Mouse (Mus musculus) liver, adult 2 months (tissue): ENCODE results near the gene Rarres2. TPM values are rescaled to one million over a fixed set of nuclear protein-coding genes. Genes with fewer than 3 reads are reported as not detected.

Source experiments
- DNase-seq: peaks from one replicate; pipeline ENCODE4 v3.0.0-alpha.2; 2011; ENCODE audit warnings: low read depth, low spot score; ENCODE audit errors: extremely low read depth
- H3K27ac ChIP-seq: fragments of 200-500 bp; replicated peaks from 2 replicates; pipeline ENCODE4 v1.5.1; 2012; ENCODE audit warnings: low read depth, mild to moderate bottlenecking, control low read depth, inconsistent platforms, low read length; ENCODE audit not compliant: insufficient read depth
- H3K27me3 ChIP-seq: fragments of 200-500 bp; 2 replicates; pipeline ENCODE4 v1.6.1; 2012; ENCODE audit warnings: mild to moderate bottlenecking, moderate library complexity, low read length, inconsistent platforms; ENCODE audit not compliant: control insufficient read depth, insufficient read depth
- H3K36me3 ChIP-seq: fragments of 200-500 bp; 2 replicates; pipeline ENCODE4 v1.6.1; 2012; ENCODE audit warnings: low read length, inconsistent platforms; ENCODE audit not compliant: control insufficient read depth, insufficient read depth
- H3K4me1 ChIP-seq: fragments of 200-500 bp; 2 replicates; pipeline ENCODE4 v1.6.1; 2011; ENCODE audit warnings: low read length; ENCODE audit not compliant: control insufficient read depth, insufficient read depth
- H3K4me3 ChIP-seq: fragments of 200-500 bp; 2 replicates; pipeline ENCODE4 v1.5.1; 2011; ENCODE audit warnings: low read depth, mild to moderate bottlenecking, control low read depth, low read length, moderate library complexity; ENCODE audit not compliant: insufficient read depth
- H3K79me2 ChIP-seq: fragments of 200-500 bp; 2 replicates; pipeline ENCODE4 v1.6.1; 2012; ENCODE audit warnings: inconsistent platforms, mild to moderate bottlenecking, low read length, moderate library complexity; ENCODE audit not compliant: control insufficient read depth, insufficient read depth
- H3K9ac ChIP-seq: fragments of 200-500 bp; 2 replicates; pipeline ENCODE4 v1.6.1; 2012; ENCODE audit warnings: low read depth, mild to moderate bottlenecking, control low read depth, inconsistent platforms, low read length
- CTCF ChIP-seq: fragments of 200-500 bp; IDR thresholded peaks from 2 replicates; pipeline ENCODE4 v1.5.1; 2011; ENCODE audit warnings: low read depth, low read length, control low read depth
- POLR2A ChIP-seq: fragments of 200-500 bp; IDR thresholded peaks from 2 replicates; pipeline ENCODE4 v1.6.1; 2011; ENCODE audit warnings: low read length, control low read depth; ENCODE audit not compliant: insufficient read depth; ENCODE audit errors: extremely low read depth
- WGBS: fragments of 180-500 bp; shearing (Covaris S2); methylation state at CpG from one replicate; pipeline ENCODE4 v1.1.7; 2018; 5-methylcytosine and 5-hydroxymethylcytosine counted together
- polyA plus RNA-seq: library from polyadenylated mRNA; depleted of rRNA; stranded (reverse); fragments of >200 nt; gene quantifications from 2 replicates; pipeline ENCODE4 v1.2.3, GENCODE M21; 2012
- total RNA-seq: library from RNA; depleted of rRNA; stranded (reverse); fragments of >200 nt; gene quantifications from 2 replicates; pipeline ENCODE4 v1.2.3, GENCODE M21; 2014

Rarres2 gene
- total and polyA plus RNA-seq, 2 experiments: 1,160 to 1,282 TPM

- H3K79me2 ChIP-seq: peaks cover 3% of the 10 kb centered on the region; the same call in 1 of the 2 replicates
- WGBS: 59% methylated on average over 2 of the region's 2 CpGs
- no peaks in the 10 kb centered on the region for H3K4me1 ChIP-seq
- H3K27me3 ChIP-seq: no peaks in the 10 kb centered on the region
- no peak for TF ChIP-seq POLR2A
- no peak for TF ChIP-seq CTCF
- no peaks in the 10 kb centered on the region for H3K36me3 ChIP-seq
- no peak overlapping the region for H3K27ac ChIP-seq
- no peak overlapping the region for H3K9ac ChIP-seq
- peak; percentile 18 for DNase-seq
- no peak overlapping the region for H3K4me3 ChIP-seq
These were observed 35.5 kb upstream of the Rarres2 start for GRCm38 (mm10) chr6:48608124-48608523.

- H3K4me1 ChIP-seq: peaks cover 39% of the 10 kb centered on the region
- peak overlapping the region; percentile 59 for H3K4me3 ChIP-seq
- TF ChIP-seq CTCF: no peak
- peak; percentile 25; the same call in 1 of the 2 replicates for TF ChIP-seq POLR2A
- peak overlapping the region; percentile 83 for H3K9ac ChIP-seq
- peak overlapping the region; percentile 90 for H3K27ac ChIP-seq
- H3K79me2 ChIP-seq: peaks cover 10% of the 10 kb centered on the region
- peaks cover 16% of the 10 kb centered on the region for H3K36me3 ChIP-seq
- H3K27me3 ChIP-seq: no peaks in the 10 kb centered on the region
- DNase-seq: peak; percentile 82
- WGBS: under 1% methylated on average over 28 of the region's 28 CpGs
These were observed 29.6 kb upstream of the Rarres2 start for GRCm38 (mm10) chr6:48602080-48602741.

- peak; percentile 87 for DNase-seq
These were observed 28.9 kb upstream of the Rarres2 start, which contains the start of gene Zfp775 for GRCm38 (mm10) chr6:48601271-48602079. TSS of gene Zfp775 (plus strand) at chr6:48602063.

GRCm38 (mm10) chr6:48600594-48600993 is 28.0 kb upstream of the Rarres2 start:
- peak overlapping the region; percentile 17; the same call in 1 of the 2 replicates for H3K9ac ChIP-seq
- no peaks in the 10 kb centered on the region for H3K27me3 ChIP-seq
- H3K4me3 ChIP-seq: no peak overlapping the region
- peaks cover 28% of the 10 kb centered on the region for H3K36me3 ChIP-seq
- peaks cover 25% of the 10 kb centered on the region for H3K79me2 ChIP-seq
- H3K4me1 ChIP-seq: peaks cover 39% of the 10 kb centered on the region
- peak overlapping the region; percentile 92 for H3K27ac ChIP-seq
- TF ChIP-seq CTCF (no peak), POLR2A (no peak)
- WGBS: 83% methylated on average over 1 of the region's 1 CpGs
- peak; percentile 36 for DNase-seq

More at GRCm38 (mm10) chr6:48601271-48602079, 28.9 kb upstream of the Rarres2 start, which contains the start of gene Zfp775:
- WGBS: 4% methylated on average over 42 of the region's 42 CpGs
- H3K27me3 ChIP-seq: no peaks in the 10 kb centered on the region
- TF ChIP-seq POLR2A (peak; percentile 87), CTCF (no peak)
- peak within 1 kb of the TSS; percentile 88 for H3K9ac ChIP-seq
- peaks cover 39% of the 10 kb centered on the region for H3K4me1 ChIP-seq
- H3K4me3 ChIP-seq: peak within 1 kb of the TSS; percentile 64
- peak within 1 kb of the TSS; percentile 92 for H3K27ac ChIP-seq
- H3K79me2 ChIP-seq: peaks cover 17% of the 10 kb centered on the region
- H3K36me3 ChIP-seq: peaks cover 23% of the 10 kb centered on the region

- no peak for TF ChIP-seq POLR2A
- no peak for TF ChIP-seq CTCF
- Histone ChIP-seq H3K27ac (no peak overlapping the region), H3K79me2 (peaks cover 36% of the 10 kb centered on the region), H3K4me3 (no peak overlapping the region), H3K4me1 (peaks cover 43% of the 10 kb centered on the region), H3K9ac (no peak overlapping the region), H3K27me3 (no peaks in the 10 kb centered on the region), H3K36me3 (peaks cover 28% of the 10 kb centered on the region)
- no peak for DNase-seq
- WGBS: 95% methylated on average over 27 of the region's 27 CpGs
These were observed 24.6 kb upstream of the Rarres2 start for GRCm38 (mm10) chr6:48597233-48597625.
